Mouse (Mus musculus) myocyte (in vitro differentiated cells): ENCODE results near the gene Ablim2. TPM values are rescaled to one million over a fixed set of nuclear protein-coding genes. Genes with fewer than 3 reads are reported as not detected.
A peak's percentile ranks its signal among the peaks of the same experiment; 100 is the strongest.

Experiments used
- H3K27me3 ChIP-seq: one replicate; pipeline ENCODE4 v1.6.1; 2011; ENCODE audit not compliant: control insufficient read depth, insufficient read depth, insufficient read length
- H3K36me3 ChIP-seq: one replicate; pipeline ENCODE4 v1.6.1; 2011; ENCODE audit not compliant: control insufficient read depth, insufficient read depth
- H3K4me2 ChIP-seq: one replicate; pipeline ENCODE4 v1.6.1; 2011; ENCODE audit warnings: low read depth, control low read depth
- H3K4me3 ChIP-seq: one replicate; pipeline ENCODE4 v1.5.1; 2011; ENCODE audit warnings: mild to moderate bottlenecking, control low read depth, moderate library complexity
- H3K79me2 ChIP-seq: one replicate; pipeline ENCODE4 v1.6.1; 2011; ENCODE audit not compliant: control insufficient read depth, insufficient read depth
- H3ac ChIP-seq: one replicate; pipeline ENCODE4 v1.6.1; 2011; ENCODE audit not compliant: control insufficient read depth, insufficient read length
- CEBPB ChIP-seq: IDR thresholded peaks from 2 replicates; pipeline ENCODE4 v1.6.1; 2011; ENCODE audit warnings: mild to moderate bottlenecking, moderate library complexity; ENCODE audit not compliant: poor library complexity, insufficient read depth, severe bottlenecking
- E2F4 ChIP-seq: IDR thresholded peaks from one replicate; pipeline ENCODE4 v1.6.1; 2011; ENCODE audit warnings: mild to moderate bottlenecking, control low read depth, moderate library complexity; ENCODE audit not compliant: insufficient read depth
- MAX ChIP-seq: IDR thresholded peaks from one replicate; pipeline ENCODE4 v1.6.1; 2011; ENCODE audit warnings: low read depth, mild to moderate bottlenecking, control low read depth
- MYOD1 ChIP-seq, 3 experiments: IDR thresholded peaks; one replicate each; pipeline ENCODE4 v1.6.1; 2011; ENCODE audit warnings: control low read depth in 2 of 3, low read depth in 2 of 3, mild to moderate bottlenecking in 2 of 3, moderate library complexity in 1 of 3; ENCODE audit not compliant: insufficient read length in 2 of 3, control insufficient read depth in 1 of 3
- MYOG ChIP-seq, 3 experiments: IDR thresholded peaks; one replicate each; pipeline ENCODE4 v1.6.1; 2011; ENCODE audit warnings: control low read depth in 2 of 3, low read depth in 2 of 3, mild to moderate bottlenecking in 2 of 3; ENCODE audit not compliant: insufficient read length in 2 of 3, control insufficient read depth in 1 of 3, insufficient read depth in 1 of 3
- POLR2A ChIP-seq: IDR thresholded peaks from one replicate; pipeline ENCODE4 v1.6.1; 2011; ENCODE audit warnings: low read depth, mild to moderate bottlenecking, control low read depth, moderate library complexity; ENCODE audit not compliant: insufficient read length
- POLR2AphosphoS2 ChIP-seq: IDR thresholded peaks from one replicate; pipeline ENCODE4 v1.6.1; 2011; ENCODE audit warnings: low read depth, control low read depth; ENCODE audit not compliant: insufficient read length
- REST ChIP-seq: IDR thresholded peaks from one replicate; pipeline ENCODE4 v1.6.1; 2011; ENCODE audit warnings: mild to moderate bottlenecking, control low read depth, moderate library complexity; ENCODE audit not compliant: insufficient read depth, insufficient read length
- SRF ChIP-seq: IDR thresholded peaks from one replicate; pipeline ENCODE4 v1.6.1; 2011; ENCODE audit warnings: low read depth; ENCODE audit not compliant: control insufficient read depth, insufficient read length
- TCF12 ChIP-seq: IDR thresholded peaks from one replicate; pipeline ENCODE4 v1.6.1; 2011; ENCODE audit warnings: mild to moderate bottlenecking, control low read depth; ENCODE audit not compliant: poor library complexity, insufficient read depth, severe bottlenecking
- TCF3 ChIP-seq: IDR thresholded peaks from one replicate; pipeline ENCODE4 v1.6.1; 2011; ENCODE audit warnings: low read depth, control low read depth; ENCODE audit not compliant: insufficient read length
- USF1 ChIP-seq: IDR thresholded peaks from one replicate; pipeline ENCODE4 v1.6.1; 2011; ENCODE audit warnings: low read depth, mild to moderate bottlenecking, control low read depth, moderate library complexity
- polyA plus RNA-seq: library from polyadenylated mRNA; unstranded; fragments of >200 nt; fragmentation: generic; extraction: Trizol; gene quantifications from one replicate; pipeline ENCODE4 v1.2.1, GENCODE M21; 2012; ENCODE audit warnings: missing spikeins

Gene Ablim2
- polyA plus RNA-seq, 1 experiment: 11.9 TPM

GRCm38 (mm10) chr5:35888959-35889358 lies 131.3 kb downstream of the Ablim2 start:
- Histone ChIP-seq H3K79me2 (peaks cover 7% of the 10 kb centered on the region), H3ac (no peak overlapping the region), H3K36me3 (no peaks in the 10 kb centered on the region), H3K4me3 (no peak overlapping the region), H3K4me2 (no peak overlapping the region), H3K27me3 (no peaks in the 10 kb centered on the region)
- no peak for TF ChIP-seq MYOG (IDR thresholded peaks at IDR 0.05; ENCODE audit: control insufficient read depth in 1 of 3, insufficient read depth in 1 of 3, insufficient read length in 2 of 3, low read depth in 2 of 3)

- Histone ChIP-seq H3ac (no peak overlapping the region), H3K36me3 (no peaks in the 10 kb centered on the region), H3K27me3 (no peaks in the 10 kb centered on the region), H3K79me2 (peaks cover 13% of the 10 kb centered on the region), H3K4me2 (no peak overlapping the region), H3K4me3 (no peak overlapping the region)
- TF ChIP-seq USF1: no peak
- TF ChIP-seq MYOD1 (IDR thresholded peaks at IDR 0.05; ENCODE audit: control insufficient read depth in 1 of 3, insufficient read length in 2 of 3, low read depth in 2 of 3): no peak
- TF ChIP-seq E2F4: no peak
- no peak for TF ChIP-seq TCF12
- TF ChIP-seq MYOG (IDR thresholded peaks at IDR 0.05; ENCODE audit: control insufficient read depth in 1 of 3, insufficient read depth in 1 of 3, insufficient read length in 2 of 3, low read depth in 2 of 3): no peak
- TF ChIP-seq REST: no peak
- TF ChIP-seq TCF3: no peak
- no peak for TF ChIP-seq POLR2AphosphoS2
These were observed 132.0 kb downstream of the Ablim2 start for GRCm38 (mm10) chr5:35889641-35890040.

- Histone ChIP-seq H3ac (no peak overlapping the region), H3K27me3 (no peaks in the 10 kb centered on the region), H3K4me2 (no peak overlapping the region), H3K36me3 (no peaks in the 10 kb centered on the region), H3K79me2 (peaks cover 29% of the 10 kb centered on the region), H3K4me3 (no peak overlapping the region)
- TF ChIP-seq CEBPB: no peak
- no peak for TF ChIP-seq MAX
- no peak for TF ChIP-seq USF1
- TF ChIP-seq E2F4: no peak
- TF ChIP-seq POLR2A: no peak
- TF ChIP-seq MYOD1 (IDR thresholded peaks at IDR 0.05; ENCODE audit: control insufficient read depth in 1 of 3, insufficient read length in 2 of 3, low read depth in 2 of 3): no peak
- no peak for TF ChIP-seq POLR2AphosphoS2
- no peak for TF ChIP-seq SRF
- no peak for TF ChIP-seq MYOG (IDR thresholded peaks at IDR 0.05; ENCODE audit: control insufficient read depth in 1 of 3, insufficient read depth in 1 of 3, insufficient read length in 2 of 3, low read depth in 2 of 3)
- TF ChIP-seq TCF12: no peak
- no peak for TF ChIP-seq TCF3
- TF ChIP-seq REST: no peak
These were observed 133.5 kb downstream of the Ablim2 start for GRCm38 (mm10) chr5:35890985-35891730.

- peaks cover 41% of the 10 kb centered on the region for H3K79me2 ChIP-seq
- TF ChIP-seq POLR2AphosphoS2 (no peak), E2F4 (no peak), MYOG (IDR thresholded peaks at IDR 0.05; ENCODE audit: control insufficient read depth in 1 of 3, insufficient read depth in 1 of 3, insufficient read length in 2 of 3, low read depth in 2 of 3) (no peak), TCF12 (no peak), MYOD1 (IDR thresholded peaks at IDR 0.05; ENCODE audit: control insufficient read depth in 1 of 3, insufficient read length in 2 of 3, low read depth in 2 of 3) (no peak), REST (no peak), CEBPB (no peak), POLR2A (no peak), MAX (no peak), USF1 (no peak), TCF3 (no peak), SRF (no peak)
- H3K4me3 ChIP-seq: peak overlapping the region; percentile 99
- no peaks in the 10 kb centered on the region for H3K36me3 ChIP-seq
- H3K4me2 ChIP-seq: peak overlapping the region; percentile 81
- H3ac ChIP-seq: no peak overlapping the region
- no peaks in the 10 kb centered on the region for H3K27me3 ChIP-seq
These were observed 134.7 kb downstream of the Ablim2 start for GRCm38 (mm10) chr5:35892363-35892762.
